Mouse (Mus musculus): ENCODE measurements around the gene Fkbp10.

Gene Fkbp10

GRCm38 (mm10) chr11:100414914-100415822, at the start of gene Fkbp10:
Gene Fkbp10, plus strand, starts transcription at chr11:100415697.
- in situ Hi-C loops (cut with MboI; ENCODE audit: unreplicated experiment in 2 of 2), result loop anchor here in 1 of 2 experiments (10.0 kb wide), 1 partner anchor 260 kb away; no protein-coding TSS in a partner anchor

- in situ Hi-C loops (cut with MboI; ENCODE audit: unreplicated experiment in 2 of 2), result loop anchor here (5.0 to 25.0 kb wide), 4 partner anchors 38 to 818 kb away; partner anchors contain the start of gene Ccr10 (in 2 of the 2)
Measured at GRCm38 (mm10) chr11:100369145-100369544, 46.4 kb upstream of the Fkbp10 start.

- in situ Hi-C loops (cut with MboI; ENCODE audit: unreplicated experiment in 2 of 2), result loop anchor here (5.0 to 25.0 kb wide), 4 partner anchors 37 to 817 kb away; partner anchors contain the start of gene Ccr10 (in 2 of the 2)
Measured at GRCm38 (mm10) chr11:100369822-100370221, 45.7 kb upstream of the Fkbp10 start.

GRCm38 (mm10) chr11:100371981-100372558, 43.4 kb upstream of the Fkbp10 start:
- in situ Hi-C loops (cut with MboI; ENCODE audit: unreplicated experiment in 2 of 2), result loop anchor here (25.0 kb wide), 1 partner anchor 815 kb away; the partner anchor contains the start of gene Ccr10 (in 2 of the 2)

GRCm38 (mm10) chr11:100375127-100375526, 40.4 kb upstream of the Fkbp10 start:
- in situ Hi-C loops (cut with MboI; ENCODE audit: unreplicated experiment in 2 of 2), result no loop called here

- in situ Hi-C loops (cut with MboI; ENCODE audit: unreplicated experiment in 2 of 2), result no loop called here
Measured at GRCm38 (mm10) chr11:100376005-100376404, 39.5 kb upstream of the Fkbp10 start.

- in situ Hi-C loops (cut with MboI; ENCODE audit: unreplicated experiment in 2 of 2), result no loop called here
Measured at GRCm38 (mm10) chr11:100376746-100377389, 38.6 kb upstream of the Fkbp10 start.

GRCm38 (mm10) chr11:100377989-100378388, 37.5 kb upstream of the Fkbp10 start:
- in situ Hi-C loops (cut with MboI; ENCODE audit: unreplicated experiment in 2 of 2), result no loop called here

- in situ Hi-C loops (cut with MboI; ENCODE audit: unreplicated experiment in 2 of 2), result no loop called here
Measured at GRCm38 (mm10) chr11:100378446-100378845, 37.1 kb upstream of the Fkbp10 start.

- in situ Hi-C loops (cut with MboI; ENCODE audit: unreplicated experiment in 2 of 2), result no loop called here
Measured at GRCm38 (mm10) chr11:100379311-100379710, 36.2 kb upstream of the Fkbp10 start.

- in situ Hi-C loops (cut with MboI; ENCODE audit: unreplicated experiment in 2 of 2), result no loop called here
Measured at GRCm38 (mm10) chr11:100382682-100383081, 32.8 kb upstream of the Fkbp10 start.

GRCm38 (mm10) chr11:100385016-100385415, 30.5 kb upstream of the Fkbp10 start:
- in situ Hi-C loops (cut with MboI; ENCODE audit: unreplicated experiment in 2 of 2), result no loop called here

- in situ Hi-C loops (cut with MboI; ENCODE audit: unreplicated experiment in 2 of 2), result no loop called here
Measured at GRCm38 (mm10) chr11:100386586-100386985, 28.9 kb upstream of the Fkbp10 start.

GRCm38 (mm10) chr11:100387111-100387510, 28.4 kb upstream of the Fkbp10 start:
- in situ Hi-C loops (cut with MboI; ENCODE audit: unreplicated experiment in 2 of 2), result no loop called here

- in situ Hi-C loops (cut with MboI; ENCODE audit: unreplicated experiment in 2 of 2), result no loop called here
Measured at GRCm38 (mm10) chr11:100387589-100388375, 27.7 kb upstream of the Fkbp10 start.

GRCm38 (mm10) chr11:100388588-100388987, 26.9 kb upstream of the Fkbp10 start:
- in situ Hi-C loops (cut with MboI; ENCODE audit: unreplicated experiment in 2 of 2), result no loop called here

- in situ Hi-C loops (cut with MboI; ENCODE audit: unreplicated experiment in 2 of 2), result no loop called here
Measured at GRCm38 (mm10) chr11:100389931-100390445, 25.5 kb upstream of the Fkbp10 start.

GRCm38 (mm10) chr11:100391081-100391883, 24.2 kb upstream of the Fkbp10 start:
- in situ Hi-C loops (cut with MboI; ENCODE audit: unreplicated experiment in 2 of 2), result no loop called here

GRCm38 (mm10) chr11:100391884-100392345, 23.6 kb upstream of the Fkbp10 start:
- in situ Hi-C loops (cut with MboI; ENCODE audit: unreplicated experiment in 2 of 2), result no loop called here

Data from v-Abl transformed pro-B cells (cell line).